ENCODE assay signal across 8 mouse cellular contexts in the genomic region with DNA sequence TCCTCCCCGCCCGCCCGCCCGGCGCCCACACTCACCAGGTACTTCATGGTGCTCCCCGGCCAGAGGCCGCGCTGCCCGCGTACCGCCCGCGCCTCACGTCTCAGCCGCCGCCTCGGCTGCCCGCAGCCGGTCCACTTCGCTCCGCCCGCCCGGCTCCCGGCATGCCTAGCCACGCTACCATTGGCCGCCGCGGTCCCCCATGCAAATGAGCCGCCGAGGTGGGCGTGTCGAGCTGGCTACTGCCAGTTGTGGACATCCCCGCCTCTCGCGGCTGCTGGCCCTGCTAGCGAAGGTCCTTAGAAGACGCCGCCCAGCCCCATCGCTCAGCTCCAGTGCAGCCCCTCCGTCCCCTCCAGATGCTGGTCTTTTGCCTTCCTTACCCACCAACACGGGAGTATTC. TPM values are rescaled to one million over a fixed set of nuclear protein-coding genes. Genes with fewer than 3 reads are reported as not detected.
DNase-seq lines count a peak whose midpoint lies in the region; ATAC-seq and TF ChIP-seq lines count a peak whose summit lies in the region.

No protein-coding gene starts in this region.

- peak; percentile 97 for DNase-seq in Muller cell, postnatal 12 days (ENCODE audit: inconsistent ontology term)
- DNase-seq in cerebellum, adult 9-11 months: peak; percentile 93
- peak; percentile 97 for DNase-seq in hindbrain, embryonic 10.5 days (ENCODE audit: low spot score)
- DNase-seq in layer of hippocampus, adult 9-10 months (ENCODE audit: low spot score): peak; percentile 81
- DNase-seq in ovary, adult 18-20 months (ENCODE audit: low spot score): peak; percentile 96
- DNase-seq in thymus, adult 2 months: peak; percentile 80

- H3K9me3 ChIP-seq in hindbrain, embryonic 10.5 days: no peaks in the 10 kb centered on the region
- H3K9me3 ChIP-seq in lung, embryonic 15.5 days: no peaks in the 10 kb centered on the region

- TF ChIP-seq POLR2A in thymus, adult 2 months (IDR thresholded peaks at IDR 0.05; ENCODE audit: control insufficient read depth, extremely low read depth, insufficient read depth, low read length, poor library complexity): no peak

- peak overlapping the region; percentile 61 for H3K4me2 ChIP-seq in lung, embryonic 15.5 days

- WGBS in hindbrain, embryonic 10.5 days: 0% methylated on average over 40 of the region's 41 CpGs
- under 1% methylated on average over 39 of the region's 41 CpGs for WGBS in lung, embryonic 15.5 days
- 1% methylated on average over 41 of the region's 41 CpGs for WGBS in thymus, adult 2 months

- no peak for TF ChIP-seq CTCF in thymus, adult 2 months (IDR thresholded peaks at IDR 0.05; ENCODE audit: borderline replicate concordance, control insufficient read depth, extremely low read depth, insufficient read depth, low read length, poor library complexity)

- H3K36me3 ChIP-seq in hindbrain, embryonic 10.5 days: peaks cover 12% of the 10 kb centered on the region; the same call in 1 of the 2 replicates
- no peaks in the 10 kb centered on the region for H3K36me3 ChIP-seq in lung, embryonic 15.5 days
- H3K36me3 ChIP-seq in thymus, adult 2 months (ENCODE audit: control insufficient read depth, insufficient read depth, low read length): no peaks in the 10 kb centered on the region

- peak; percentile 80 for ATAC-seq in frontal cortex, adult (ENCODE audit: low TSS enrichment)
- peak; percentile 93 for ATAC-seq in lung, embryonic 15.5 days (ENCODE audit: borderline replicate concordance, extremely low read depth, low FRiP score, low TSS enrichment)

- H3K4me1 ChIP-seq in hindbrain, embryonic 10.5 days (replicated peaks): peaks cover 97% of the 10 kb centered on the region
- H3K4me1 ChIP-seq in lung, embryonic 15.5 days: peaks cover 91% of the 10 kb centered on the region
- peaks cover 10% of the 10 kb centered on the region for H3K4me1 ChIP-seq in thymus, adult 2 months (replicated peaks; ENCODE audit: control insufficient read depth, insufficient read depth, low read length)

- peak overlapping the region; percentile 79 for H3K9ac ChIP-seq in lung, embryonic 15.5 days

- H3K27ac ChIP-seq in hindbrain, embryonic 10.5 days: peak overlapping the region; percentile 93
- H3K27ac ChIP-seq in lung, embryonic 15.5 days: peak overlapping the region; percentile 90
- H3K27ac ChIP-seq in thymus, adult 2 months (ENCODE audit: control insufficient read depth, insufficient read depth, low read length): no peak overlapping the region

- H3K4me3 ChIP-seq in hindbrain, embryonic 10.5 days: peak overlapping the region; percentile 77
- H3K4me3 ChIP-seq in lung, embryonic 15.5 days: peak overlapping the region; percentile 74
- H3K4me3 ChIP-seq in thymus, adult 2 months (ENCODE audit: control insufficient read depth, insufficient read depth, low read length): peak overlapping the region; percentile 46

- H3K27me3 ChIP-seq in hindbrain, embryonic 10.5 days (ENCODE audit: insufficient read depth, poor library complexity, severe bottlenecking): no peaks in the 10 kb centered on the region
- H3K27me3 ChIP-seq in lung, embryonic 15.5 days: no peaks in the 10 kb centered on the region
- peaks cover 15% of the 10 kb centered on the region; the same call in 1 of the 2 replicates for H3K27me3 ChIP-seq in thymus, adult 2 months (ENCODE audit: control insufficient read depth, insufficient read depth, low read length)

RNA-seq across cellular contexts. Expression of a gene that starts 11.6 kb away (rescaled TPM):
- 61.6 and 63.9 TPM in 2 replicates for polyA plus RNA-seq in hindbrain, embryonic 10.5 days (2016; fragmentation: Nextera tagmentation; extraction: Ambion mirVana)
- polyA plus RNA-seq in lung, embryonic 15.5 days (2015; fragmentation: Nextera tagmentation; extraction: Ambion mirVana): 40.7 and 42.6 TPM in 2 replicates
- 11.8 and 14.0 TPM in 2 replicates for polyA plus RNA-seq in thymus, adult 2 months (2012; rRNA removed)

RNA-seq across cellular contexts. Expression of a gene that starts 41.2 kb away (rescaled TPM):
- polyA plus RNA-seq in hindbrain, embryonic 10.5 days (2016; fragmentation: Nextera tagmentation; extraction: Ambion mirVana): not detected in 2 replicates
- 0.17 and 10.5 TPM in 2 replicates for polyA plus RNA-seq in lung, embryonic 15.5 days (2015; fragmentation: Nextera tagmentation; extraction: Ambion mirVana)
- polyA plus RNA-seq in thymus, adult 2 months (2012; rRNA removed): 6.6 and 11.8 TPM in 2 replicates
